In the genomic region with DNA sequence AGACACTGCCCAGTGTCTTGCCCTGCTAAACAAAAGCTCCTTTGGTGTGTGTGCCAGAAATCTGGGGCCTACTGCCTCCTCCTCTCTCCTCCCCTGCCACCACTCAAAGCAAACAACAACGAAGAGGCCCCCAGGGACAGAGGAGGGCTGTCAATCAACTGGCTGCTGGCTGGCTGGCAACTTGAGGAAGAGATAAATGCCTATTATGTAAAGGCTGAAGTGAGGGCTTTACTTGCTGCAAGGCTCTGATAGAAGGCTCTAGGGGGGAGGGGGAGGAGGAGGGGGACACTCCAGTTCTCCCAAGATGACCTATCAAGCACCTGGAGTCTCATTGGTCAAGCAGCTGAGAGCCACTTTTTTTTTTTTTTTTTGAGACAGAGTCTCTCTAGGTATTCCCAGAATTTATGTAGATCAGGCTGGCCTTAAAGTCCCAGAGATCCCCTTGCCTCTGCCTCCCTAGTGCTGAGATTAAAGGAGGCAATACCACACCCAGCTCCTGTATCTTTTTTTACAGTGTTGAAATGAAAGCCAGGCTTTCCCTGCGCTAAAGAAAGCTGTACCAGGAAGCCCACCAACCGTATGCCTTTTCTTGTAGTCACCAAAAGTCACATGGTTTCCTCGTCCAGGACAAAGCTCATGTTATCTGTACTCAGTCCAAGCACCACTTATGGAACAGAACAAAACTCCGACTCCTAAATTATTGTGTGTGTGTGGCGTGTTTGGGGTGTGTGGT, we compare ENCODE assay signal across 8 mouse cellular contexts. TPM values are rescaled to one million over a fixed set of nuclear protein-coding genes. Genes with fewer than 3 reads are reported as not detected.
DNase-seq lines count a peak whose midpoint lies in the region; ATAC-seq and TF ChIP-seq lines count a peak whose summit lies in the region.

No protein-coding gene starts in this region.

- H3K9me3 ChIP-seq in intestine, embryonic 16.5 days (ENCODE audit: control insufficient read depth, low read length), result no peaks in the 10 kb centered on the region
- H3K9me3 ChIP-seq in intestine, postnatal 0 days (ENCODE audit: control insufficient read depth), result no peaks in the 10 kb centered on the region
- H3K9me3 ChIP-seq in forebrain, postnatal 0 days (ENCODE audit: low read length), result no peaks in the 10 kb centered on the region

- no peaks in the 10 kb centered on the region for H3K27me3 ChIP-seq in intestine, embryonic 16.5 days (replicated peaks; ENCODE audit: control insufficient read depth, insufficient read depth, low read length)
- no peaks in the 10 kb centered on the region for H3K27me3 ChIP-seq in intestine, postnatal 0 days (replicated peaks; ENCODE audit: control insufficient read depth, insufficient read depth, low read length)
- H3K27me3 ChIP-seq in forebrain, postnatal 0 days (ENCODE audit: insufficient read depth, low read length), result no peaks in the 10 kb centered on the region

- no peak for ATAC-seq in intestine, embryonic 16.5 days
- no peak for ATAC-seq in intestine, postnatal 0 days
- peak; percentile 27; the same call in 1 of the 2 replicates for ATAC-seq in forebrain, postnatal 0 days
- ATAC-seq in granulocyte monocyte progenitor cell, adult 5-6 weeks (replicated peaks; ENCODE audit: poor library complexity, severe bottlenecking), result no peak

- no peak overlapping the region for H3K9ac ChIP-seq in intestine, embryonic 16.5 days (ENCODE audit: low read depth, low read length)
- H3K9ac ChIP-seq in intestine, postnatal 0 days (ENCODE audit: low read depth, low read length), result no peak overlapping the region
- H3K9ac ChIP-seq in forebrain, postnatal 0 days, result no peak overlapping the region

- no peak overlapping the region for H3K4me2 ChIP-seq in intestine, embryonic 16.5 days (ENCODE audit: low read depth, low read length)
- H3K4me2 ChIP-seq in intestine, postnatal 0 days (replicated peaks; ENCODE audit: low read depth), result no peak overlapping the region
- no peak overlapping the region for H3K4me2 ChIP-seq in forebrain, postnatal 0 days (ENCODE audit: low read depth)

- peaks cover 19% of the 10 kb centered on the region for H3K4me1 ChIP-seq in intestine, embryonic 16.5 days (ENCODE audit: control insufficient read depth, insufficient read depth, low read length)
- no peaks in the 10 kb centered on the region for H3K4me1 ChIP-seq in intestine, postnatal 0 days (replicated peaks; ENCODE audit: control insufficient read depth, insufficient read depth, low read length)
- H3K4me1 ChIP-seq in forebrain, postnatal 0 days (ENCODE audit: insufficient read depth), result no peaks in the 10 kb centered on the region

- H3K4me3 ChIP-seq in intestine, embryonic 16.5 days (ENCODE audit: low read length), result no peak overlapping the region
- H3K4me3 ChIP-seq in intestine, postnatal 0 days (ENCODE audit: low read depth, low read length), result no peak overlapping the region
- no peak overlapping the region for H3K4me3 ChIP-seq in forebrain, postnatal 0 days (ENCODE audit: low read depth, low read length)

- DNase-seq in adipocyte (ENCODE audit: low spot score), result peak; percentile 91
- peak; percentile 21 for DNase-seq in forebrain, postnatal 0 days
- peak; percentile 75 for DNase-seq in mesoderm, embryonic 11.5 days (ENCODE audit: low read depth, low spot score)
- no peak for DNase-seq in gastrocnemius, postnatal 4 days (ENCODE audit: low spot score in 2 of 2)
- no peak for DNase-seq in thymus, postnatal 4 days

- H3K27ac ChIP-seq in intestine, embryonic 16.5 days (ENCODE audit: low read length), result 0 out of 2 replicates have a peak overlapping the region, but pooled peaks have one; percentile 9
- H3K27ac ChIP-seq in intestine, postnatal 0 days (ENCODE audit: low read depth, low read length), result no peak overlapping the region
- H3K27ac ChIP-seq in forebrain, postnatal 0 days (ENCODE audit: low read depth, low read length), result no peak overlapping the region

- no peaks in the 10 kb centered on the region for H3K36me3 ChIP-seq in intestine, embryonic 16.5 days (ENCODE audit: control insufficient read depth, insufficient read depth, low read length)
- H3K36me3 ChIP-seq in intestine, postnatal 0 days (ENCODE audit: control insufficient read depth, insufficient read depth), result no peaks in the 10 kb centered on the region
- no peaks in the 10 kb centered on the region for H3K36me3 ChIP-seq in forebrain, postnatal 0 days (ENCODE audit: insufficient read depth)

- no peak for TF ChIP-seq CTCF in intestine, postnatal 0 days (IDR thresholded peaks at IDR 0.05; ENCODE audit: low read depth)
- no peak for TF ChIP-seq CTCF in forebrain, postnatal 0 days (IDR thresholded peaks at IDR 0.05; ENCODE audit: low read depth)

- WGBS in intestine, embryonic 16.5 days, result 54% methylated on average over 6 of the region's 6 CpGs
- WGBS in intestine, postnatal 0 days, result 56% methylated on average over 6 of the region's 6 CpGs
- WGBS in forebrain, postnatal 0 days, result 58% methylated on average over 6 of the region's 6 CpGs

RNA-seq across cellular contexts. Expression of a gene that starts 24.4 kb away (rescaled TPM):
- polyA plus RNA-seq in intestine, embryonic 16.5 days (2015; fragmentation: Nextera tagmentation; extraction: Ambion mirVana), result 8.7 and 9.5 TPM in 2 replicates
- polyA plus RNA-seq in intestine, postnatal 0 days (2015; fragmentation: Nextera tagmentation; extraction: Ambion mirVana), result 4.7 and 5.7 TPM in 2 replicates
- total RNA-seq in forebrain, postnatal 0 days (2014; rRNA removed), result 19.8 and 24.1 TPM in 2 replicates
- 6.6 and 9.8 TPM in 2 replicates for polyA plus RNA-seq in forebrain, postnatal 0 days (2015; fragmentation: Nextera tagmentation; extraction: Ambion mirVana)
- 10 to 100 TPM; 17.2 to 21.9 TPM for total RNA-seq in gastrocnemius, postnatal 4 days (2021)
- total RNA-seq in granulocyte monocyte progenitor cell, adult 5-6 weeks (2014; fragmentation: Nextera tagmentation), result 17.4 and 19.9 TPM in 2 replicates
- total RNA-seq in granulocyte monocyte progenitor cell, adult 5-6 weeks (2017), result 16.1 and 20.8 TPM in 2 replicates

Comparison
In these comparisons a context has a peak if more than half of its experiments do, and no peak if none do; other contexts are left out.
1. DNase-seq: peak in adipocyte (single experiment), forebrain, postnatal 0 days (single experiment) and mesoderm, embryonic 11.5 days (single experiment); none in gastrocnemius, postnatal 4 days (0 of 2) and thymus, postnatal 4 days (single experiment).